Mouse (Mus musculus) thymus, adult 2 months (tissue): ENCODE results near the gene Gm43518. TPM values are rescaled to one million over a fixed set of nuclear protein-coding genes. Genes with fewer than 3 reads are reported as not detected.

Experiments used
- DNase-seq: peaks from one replicate; pipeline ENCODE4 v3.0.0; 2021
- H3K27ac ChIP-seq: fragments of 200-500 bp; 2 replicates; pipeline ENCODE4 v1.5.1; 2012; ENCODE audit warnings: low read length, control low read depth; ENCODE audit not compliant: control insufficient read depth, insufficient read depth
- H3K27me3 ChIP-seq: fragments of 200-500 bp; 2 replicates; pipeline ENCODE4 v1.6.1; 2012; ENCODE audit warnings: mild to moderate bottlenecking, low read length, moderate library complexity, mixed read lengths; ENCODE audit not compliant: control insufficient read depth, insufficient read depth
- H3K36me3 ChIP-seq: fragments of 200-500 bp; 2 replicates; pipeline ENCODE4 v1.6.1; 2012; ENCODE audit warnings: mild to moderate bottlenecking, low read length, moderate library complexity; ENCODE audit not compliant: control insufficient read depth, insufficient read depth
- H3K4me1 ChIP-seq: fragments of 200-500 bp; replicated peaks from 2 replicates; pipeline ENCODE4 v1.6.1; 2012; ENCODE audit warnings: low read length; ENCODE audit not compliant: control insufficient read depth, insufficient read depth
- H3K4me3 ChIP-seq: fragments of 200-500 bp; 2 replicates; pipeline ENCODE4 v1.5.1; 2012; ENCODE audit warnings: mild to moderate bottlenecking, low read length, control low read depth, moderate library complexity; ENCODE audit not compliant: control insufficient read depth, insufficient read depth
- CTCF ChIP-seq: fragments of 200-500 bp; IDR thresholded peaks from 2 replicates; pipeline ENCODE4 v1.5.1; 2012; ENCODE audit warnings: mild to moderate bottlenecking, control low read depth, low read length, moderate library complexity, borderline replicate concordance; ENCODE audit not compliant: control insufficient read depth, poor library complexity, insufficient read depth; ENCODE audit errors: extremely low read depth
- POLR2A ChIP-seq: fragments of 200-500 bp; IDR thresholded peaks from 2 replicates; pipeline ENCODE4 v1.6.1; 2012; ENCODE audit warnings: mild to moderate bottlenecking, low read length, control low read depth, moderate library complexity; ENCODE audit not compliant: control insufficient read depth, poor library complexity, insufficient read depth; ENCODE audit errors: extremely low read depth
- WGBS: fragments of 180-500 bp; shearing (Covaris S2); methylation state at CpG from one replicate; pipeline ENCODE4 v1.1.7; 2018; 5-methylcytosine and 5-hydroxymethylcytosine counted together
- polyA plus RNA-seq: library from polyadenylated mRNA; depleted of rRNA; stranded (reverse); fragments of >200 nt; gene quantifications from 2 replicates; pipeline ENCODE4 v1.2.3, GENCODE M21; 2012; rRNA removed

Gene Gm43518
- polyA plus RNA-seq, 1 experiment: 0.62 TPM

DNA sequence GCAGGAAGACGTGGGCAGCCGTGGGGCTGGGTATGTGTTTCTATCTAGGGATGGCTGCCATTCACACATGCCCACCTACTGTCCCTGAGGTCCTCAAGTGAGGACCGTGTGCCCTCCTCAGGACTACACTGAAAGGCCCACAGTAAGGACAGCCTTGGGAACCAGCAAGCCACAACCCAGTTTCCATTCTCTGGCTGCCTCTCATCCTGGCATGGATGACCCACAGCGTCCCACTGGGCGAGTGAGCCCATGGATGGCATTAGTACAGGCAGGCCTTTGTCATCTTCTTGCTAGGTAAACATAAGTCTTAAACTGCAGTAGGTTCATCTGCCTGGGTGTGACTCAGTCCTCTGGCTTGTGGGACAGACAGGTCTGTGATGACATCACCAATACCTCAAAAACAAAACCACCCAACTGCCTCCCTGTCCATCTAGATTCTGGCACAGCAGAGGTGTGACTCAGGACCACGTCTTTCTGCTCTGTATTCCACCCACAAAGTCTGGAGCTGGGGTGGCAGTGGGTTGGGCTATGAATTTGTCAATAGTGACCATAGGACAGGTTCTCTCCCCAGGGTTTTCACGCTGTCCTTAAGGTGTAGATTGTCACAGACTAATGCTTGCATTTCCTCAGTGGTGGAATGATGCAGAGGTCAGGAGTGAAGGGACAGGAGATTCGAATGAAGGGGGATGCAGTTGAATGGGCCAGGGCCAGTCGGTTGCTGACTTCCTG, 53.5 kb downstream of the Gm43518 start:
- no peak for DNase-seq
- Histone ChIP-seq H3K4me3 (no peak overlapping the region), H3K27me3 (no peaks in the 10 kb centered on the region), H3K4me1 (peaks cover 3% of the 10 kb centered on the region), H3K36me3 (no peaks in the 10 kb centered on the region), H3K27ac (no peak overlapping the region)
- whole genome bisulfite sequencing: 72% methylated on average over 9 of the region's 9 CpGs
- TF ChIP-seq POLR2A (no peak), CTCF (no peak)

DNA sequence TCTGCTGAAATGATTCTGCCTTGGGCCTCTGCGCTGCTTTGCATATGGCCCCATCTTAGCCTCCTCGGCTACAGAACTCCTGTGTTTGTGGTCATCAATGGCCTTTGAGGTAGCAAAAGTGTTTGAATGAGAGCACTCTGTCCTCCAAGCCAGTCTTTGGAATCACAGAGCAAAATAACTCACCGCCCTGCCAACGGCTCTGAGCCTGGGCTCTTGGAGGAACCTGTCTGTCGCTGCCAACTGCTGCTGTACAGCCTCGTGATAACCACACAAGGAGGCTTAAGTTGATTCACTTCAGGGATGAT, 54.0 kb downstream of the Gm43518 start:
- Histone ChIP-seq H3K36me3 (no peaks in the 10 kb centered on the region), H3K27ac (no peak overlapping the region), H3K4me1 (no peaks in the 10 kb centered on the region), H3K27me3 (no peaks in the 10 kb centered on the region), H3K4me3 (no peak overlapping the region)
- WGBS: 76% methylated on average over 6 of the region's 6 CpGs
- TF ChIP-seq CTCF (no peak), POLR2A (no peak)
- DNase-seq: no peak

DNA sequence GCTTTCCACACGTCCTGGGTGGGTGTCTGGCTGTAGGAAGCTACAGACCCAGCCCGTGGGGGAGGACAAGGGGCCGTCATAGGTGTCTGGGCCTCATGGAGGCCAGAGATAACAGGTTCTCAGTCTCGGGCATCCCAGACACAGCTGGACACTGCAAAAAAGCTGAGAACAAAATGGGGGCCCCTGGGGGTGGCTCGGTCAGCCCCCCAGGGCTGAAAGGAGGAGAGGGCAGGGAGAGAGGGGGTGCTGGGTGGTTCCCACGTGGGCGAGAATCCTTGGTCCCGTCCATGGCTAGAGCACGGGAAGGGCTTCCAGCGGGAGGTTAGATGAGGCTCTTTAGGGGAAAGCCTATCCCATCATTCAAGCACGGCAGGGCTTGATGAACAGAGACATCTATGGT, 55.6 kb downstream of the Gm43518 start:
- DNase-seq: no peak
- no peak overlapping the region for H3K4me3 ChIP-seq
- no peak for TF ChIP-seq CTCF
- no peak for TF ChIP-seq POLR2A
- no peaks in the 10 kb centered on the region for H3K36me3 ChIP-seq
- no peaks in the 10 kb centered on the region for H3K4me1 ChIP-seq
- no peak overlapping the region for H3K27ac ChIP-seq
- 92% methylated on average over 11 of the region's 11 CpGs for WGBS
- H3K27me3 ChIP-seq: no peaks in the 10 kb centered on the region

DNA sequence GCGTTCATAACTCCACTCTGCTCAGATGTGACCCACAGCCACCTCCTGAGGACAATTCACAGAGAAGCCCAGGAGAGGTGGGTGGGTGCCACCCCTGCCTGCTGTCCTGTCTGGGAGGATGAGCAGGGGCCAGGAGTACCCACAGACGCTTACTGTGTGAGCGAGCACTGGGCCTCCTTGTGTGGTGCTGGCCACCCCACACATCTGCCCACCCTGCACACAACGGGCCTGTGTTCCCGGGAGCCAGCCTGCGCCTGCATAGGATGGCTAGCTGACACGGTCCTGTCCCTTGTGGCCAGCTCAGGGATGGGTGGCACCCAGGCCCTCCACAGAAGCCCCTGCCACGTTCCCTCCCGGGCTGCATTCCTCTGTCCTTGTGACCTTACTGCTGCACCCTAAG, 58.2 kb downstream of the Gm43518 start:
- H3K4me1 ChIP-seq: no peaks in the 10 kb centered on the region
- WGBS: 95% methylated on average over 9 of the region's 9 CpGs
- DNase-seq: no peak
- no peaks in the 10 kb centered on the region for H3K36me3 ChIP-seq
- H3K4me3 ChIP-seq: no peak overlapping the region
- TF ChIP-seq POLR2A: no peak
- H3K27me3 ChIP-seq: no peaks in the 10 kb centered on the region
- no peak overlapping the region for H3K27ac ChIP-seq

DNA sequence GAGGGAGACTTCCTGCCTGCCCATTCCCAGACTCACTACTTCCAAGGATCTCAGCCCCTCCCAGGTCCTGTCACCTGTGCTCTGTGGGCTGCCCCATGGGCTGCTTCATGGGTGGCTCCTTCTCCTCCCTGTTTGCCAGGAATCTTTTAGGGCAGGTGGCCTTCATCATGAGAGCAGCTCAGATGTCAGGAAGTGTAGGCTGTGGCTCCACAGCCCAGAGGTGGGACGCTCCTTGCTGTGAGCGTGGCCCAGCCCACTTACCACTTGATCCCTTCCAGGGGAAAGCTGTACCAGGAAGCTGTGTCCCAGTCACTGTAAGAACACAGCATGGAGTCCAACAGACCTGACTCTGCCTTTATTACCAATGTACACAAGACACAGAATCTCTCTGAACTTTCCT, 59.7 kb downstream of the Gm43518 start:
- WGBS: 76% methylated on average over 2 of the region's 2 CpGs
- H3K27ac ChIP-seq: no peak overlapping the region

DNA sequence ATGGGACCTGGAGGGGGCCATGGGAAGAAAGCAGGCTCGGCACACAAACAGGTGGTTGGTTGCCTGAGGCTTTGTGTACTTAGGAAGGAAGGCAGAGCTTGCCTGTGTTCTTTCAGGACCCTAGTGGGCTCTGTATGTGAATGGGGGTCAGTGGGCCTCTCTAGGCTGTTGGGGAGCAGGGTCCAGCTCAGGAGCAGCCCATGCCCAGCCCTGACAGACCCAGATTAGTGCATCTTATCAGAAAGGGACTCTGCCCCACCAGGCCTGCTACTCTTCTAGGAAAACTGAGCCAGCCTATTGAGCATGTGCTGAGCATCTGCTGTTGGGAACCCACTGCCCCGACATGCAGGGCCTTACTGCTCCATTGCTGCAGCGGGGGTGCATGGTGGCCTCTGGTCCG, 60.3 kb downstream of the Gm43518 start:
- Histone ChIP-seq H3K36me3 (no peaks in the 10 kb centered on the region), H3K4me1 (no peaks in the 10 kb centered on the region), H3K27ac (no peak overlapping the region), H3K4me3 (no peak overlapping the region), H3K27me3 (no peaks in the 10 kb centered on the region)
- no peak for DNase-seq
- WGBS: 90% methylated on average over 4 of the region's 4 CpGs
- no peak for TF ChIP-seq CTCF
- no peak for TF ChIP-seq POLR2A

More for the DNA sequence above, 59.7 kb downstream of the Gm43518 start:
- H3K4me1 ChIP-seq: no peaks in the 10 kb centered on the region
- H3K4me3 ChIP-seq: no peak overlapping the region
- no peaks in the 10 kb centered on the region for H3K36me3 ChIP-seq
- TF ChIP-seq CTCF (no peak), POLR2A (no peak)
- no peaks in the 10 kb centered on the region for H3K27me3 ChIP-seq
- no peak for DNase-seq

Other genes with a start within 250 kb of the Gm43518 start
- gene Clip1, start 242.8 kb upstream of the Gm43518 start, polyA plus RNA-seq: 17.1 and 17.6 TPM in 2 replicates
- gene Zcchc8, start 206.3 kb upstream of the Gm43518 start, polyA plus RNA-seq: 71.5 and 78.8 TPM in 2 replicates
- 18.6 and 22.6 TPM in 2 replicates for gene Rsrc2, start 178.0 kb upstream of the Gm43518 start, polyA plus RNA-seq
- 12.6 and 16.0 TPM in 2 replicates for gene Kntc1, start 177.7 kb upstream of the Gm43518 start, polyA plus RNA-seq
- gene Hcar2, start 61.9 kb upstream of the Gm43518 start, polyA plus RNA-seq: 2.7 and 3.0 TPM in 2 replicates
- gene Hcar1, start 47.4 kb upstream of the Gm43518 start, polyA plus RNA-seq: 3.1 and 4.7 TPM in 2 replicates
- 9.7 and 11.8 TPM in 2 replicates for gene Denr, start 20.2 kb upstream of the Gm43518 start, polyA plus RNA-seq
- gene Ccdc62, start 3.3 kb downstream of the Gm43518 start, polyA plus RNA-seq: 2.3 and 3.8 TPM in 2 replicates
- gene Hip1r, start 46.2 kb downstream of the Gm43518 start, polyA plus RNA-seq: 12.5 and 13.8 TPM in 2 replicates
- gene Vps37b, start 104.9 kb downstream of the Gm43518 start, polyA plus RNA-seq: 111 and 119 TPM in 2 replicates
- 48.2 and 54.0 TPM in 2 replicates for gene Abcb9, start 168.4 kb downstream of the Gm43518 start, polyA plus RNA-seq
- 87.7 and 88.9 TPM in 2 replicates for gene Ogfod2, start 184.9 kb downstream of the Gm43518 start, polyA plus RNA-seq
- 50.8 and 53.5 TPM in 2 replicates for gene Arl6ip4, start 188.7 kb downstream of the Gm43518 start, polyA plus RNA-seq